Mouse (Mus musculus) forelimb bud, embryonic 11.5 days (tissue): ENCODE measurements around the gene Rbm33.

Source experiments
- DNase-seq: peaks from one replicate; pipeline ENCODE4 v3.0.0-alpha.2; 2012; ENCODE audit warnings: low read depth, low spot score

Rbm33 gene

DNA sequence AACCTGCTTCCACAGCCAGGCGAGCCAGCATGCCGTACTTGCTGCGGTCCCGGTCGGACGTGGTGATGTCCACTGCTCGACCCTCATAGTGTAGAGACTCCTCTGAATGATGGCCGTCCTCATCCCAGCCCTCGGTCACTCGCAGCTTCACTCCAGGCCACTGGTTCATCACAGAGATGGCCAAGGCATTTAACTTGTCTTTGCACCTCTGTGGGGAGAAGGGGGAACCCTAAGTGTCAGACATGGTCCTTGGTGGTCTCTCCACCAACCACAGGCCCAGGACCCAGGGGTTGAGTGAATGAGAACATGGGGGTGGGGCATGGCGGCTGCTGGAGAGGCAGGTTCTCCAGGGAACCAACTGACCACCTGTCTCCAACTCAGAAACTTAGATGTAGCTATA lies 144.5 kb downstream of the Rbm33 start:
- no peak for DNase-seq

DNA sequence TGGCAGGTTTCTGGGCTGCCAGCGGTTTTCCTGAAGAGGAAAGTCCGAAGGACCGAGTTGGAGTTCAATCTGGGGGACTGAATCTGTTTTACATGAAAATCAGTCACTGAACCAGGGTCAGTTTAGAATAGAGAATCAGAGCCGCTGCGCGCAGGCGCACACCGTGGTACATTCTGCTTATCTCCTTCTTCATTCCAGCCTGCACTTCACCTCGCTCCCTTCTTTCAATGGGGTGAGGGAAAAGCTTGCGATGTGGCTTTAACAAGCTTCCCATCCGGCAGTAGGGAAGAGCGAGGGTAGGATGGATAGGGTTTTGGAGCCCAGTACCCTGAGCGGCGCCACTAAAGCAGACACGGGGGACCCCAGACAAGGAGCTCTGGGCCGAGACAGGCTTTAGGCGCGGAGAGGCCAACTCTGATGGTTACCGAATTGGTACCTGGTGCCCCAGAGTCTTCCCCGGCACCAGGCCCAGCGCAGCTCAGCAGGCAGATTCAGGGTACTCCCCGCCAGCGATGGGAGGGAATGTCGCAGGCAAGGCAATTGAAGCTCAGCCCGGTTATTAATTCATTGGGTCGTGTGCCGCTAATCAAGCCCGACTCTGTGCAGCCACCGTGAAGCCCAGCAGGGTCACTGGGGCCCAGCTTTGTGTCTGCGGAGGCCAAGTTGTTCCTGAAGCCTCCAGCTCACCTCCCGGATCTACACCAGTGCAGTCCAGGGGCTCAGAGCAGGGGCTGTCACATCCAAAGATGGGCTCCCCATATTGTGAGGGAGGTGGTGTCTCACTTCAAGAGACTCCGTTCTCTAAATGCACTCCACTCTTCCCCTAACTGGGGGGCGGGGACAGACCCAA lies 146.0 kb downstream of the Rbm33 start:
- no peak for DNase-seq

DNA sequence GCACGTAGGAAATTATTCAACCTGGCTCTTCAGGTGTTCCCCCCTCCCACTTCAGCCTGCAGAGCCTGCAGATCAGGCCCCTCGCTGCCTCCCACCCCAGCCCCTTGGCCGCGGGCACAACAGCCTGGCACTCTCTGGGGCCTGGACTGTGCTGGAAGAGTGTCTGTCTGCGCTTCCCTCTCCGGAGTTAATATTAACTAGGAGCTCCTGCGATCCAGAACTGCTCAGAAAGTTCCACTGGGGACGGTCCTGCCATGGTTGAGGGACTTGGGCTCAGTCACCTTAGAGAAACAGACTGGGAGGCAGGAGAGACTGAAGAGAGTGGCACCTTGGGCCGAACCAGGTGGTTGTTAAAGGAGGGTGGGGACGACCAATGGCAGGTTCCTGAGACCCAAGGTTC lies 146.7 kb downstream of the Rbm33 start:
- DNase-seq: no peak

DNA sequence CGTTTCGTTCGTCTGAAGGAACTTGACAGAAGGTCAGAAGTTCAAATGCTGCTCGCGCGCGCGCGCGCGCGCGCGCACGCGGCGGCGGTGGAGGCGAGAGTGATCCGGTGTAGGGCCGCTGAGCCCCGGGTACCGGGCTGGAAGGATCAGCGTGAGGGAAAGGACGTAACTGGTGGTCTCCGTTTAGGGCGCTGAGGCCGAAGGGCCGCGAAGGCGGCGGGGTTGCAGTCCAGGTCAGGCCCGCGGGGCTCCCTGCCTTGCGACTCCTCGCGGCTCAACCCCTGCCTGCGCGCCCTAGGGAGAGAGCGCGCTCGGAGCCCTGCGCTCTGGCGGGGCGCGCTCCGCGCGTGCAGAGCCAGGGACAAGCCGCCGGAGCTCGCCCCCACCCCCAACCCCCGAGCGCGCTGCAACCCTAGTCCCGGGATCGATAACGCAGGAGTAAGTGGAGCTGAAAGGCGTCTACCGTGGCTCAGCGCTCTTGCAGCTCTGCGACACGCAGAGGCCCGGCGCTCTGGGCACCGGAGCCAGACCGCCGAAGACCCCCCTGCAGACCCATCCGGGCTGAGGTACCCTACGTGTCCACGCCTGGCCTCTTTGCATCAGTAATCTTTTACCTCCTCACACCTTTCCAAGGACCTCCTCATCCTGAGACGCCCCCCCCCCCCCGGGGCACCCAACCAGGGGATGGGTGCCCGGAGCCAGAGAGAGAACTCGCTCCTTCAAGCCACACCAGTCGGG lies 147.6 kb downstream of the Rbm33 start:
- DNase-seq: no peak

DNA sequence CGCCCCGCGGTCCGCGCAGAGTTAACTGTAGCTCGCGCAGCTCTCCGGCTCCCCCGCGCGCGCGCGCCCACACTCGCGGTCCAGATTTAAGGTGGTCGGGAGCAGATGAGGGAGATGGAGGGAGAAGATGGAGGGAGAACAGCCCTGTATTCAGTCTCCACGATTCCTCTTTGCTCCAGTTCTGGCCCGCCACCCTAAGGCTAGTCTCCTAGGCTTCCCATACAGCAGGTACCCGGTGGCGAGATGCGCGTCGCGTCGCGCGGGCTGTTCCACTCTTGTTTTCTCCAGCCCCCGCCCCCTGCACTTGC lies 148.1 kb downstream of the Rbm33 start:
- DNase-seq: no peak

DNA sequence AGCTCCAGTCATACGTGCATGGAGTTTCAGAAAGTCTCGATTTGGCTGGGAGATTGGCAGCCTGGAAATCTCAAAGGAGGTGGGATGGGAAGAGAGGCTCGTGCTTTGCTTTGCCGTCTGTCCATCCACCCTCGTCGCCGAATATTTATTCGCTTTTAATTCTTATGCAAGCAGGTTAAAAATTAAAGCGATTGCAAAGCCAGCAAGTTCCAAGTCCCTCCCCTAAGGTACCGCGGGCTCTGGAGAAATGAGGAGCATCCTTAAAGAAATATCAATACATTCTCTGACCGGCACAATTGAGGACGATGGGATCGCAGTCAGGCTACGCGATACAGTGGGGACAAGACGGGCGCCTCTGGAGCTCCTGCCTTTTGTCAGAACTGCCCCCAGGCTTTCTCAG lies 148.6 kb downstream of the Rbm33 start:
- no peak for DNase-seq

DNA sequence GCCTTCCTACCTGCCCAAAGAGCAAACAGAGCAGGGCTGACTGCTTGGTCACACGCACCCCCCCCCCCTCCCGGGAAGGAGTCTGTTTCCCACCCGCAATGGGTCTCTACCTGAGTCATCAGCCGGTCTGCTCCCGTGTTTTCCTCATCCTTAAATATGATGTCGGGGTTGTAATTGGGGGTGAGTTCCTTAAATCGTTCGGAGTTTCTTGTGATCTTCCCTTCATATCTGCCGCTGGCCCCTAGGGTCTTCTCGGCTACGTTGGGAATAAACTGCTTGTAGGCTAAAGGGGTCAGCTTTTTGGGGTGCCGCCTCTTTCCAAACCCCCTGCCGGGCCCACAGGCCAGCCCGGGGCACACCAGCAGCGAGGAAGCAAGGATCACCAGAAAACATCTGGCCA lies 149.4 kb downstream of the Rbm33 start:
- no peak for DNase-seq

DNA sequence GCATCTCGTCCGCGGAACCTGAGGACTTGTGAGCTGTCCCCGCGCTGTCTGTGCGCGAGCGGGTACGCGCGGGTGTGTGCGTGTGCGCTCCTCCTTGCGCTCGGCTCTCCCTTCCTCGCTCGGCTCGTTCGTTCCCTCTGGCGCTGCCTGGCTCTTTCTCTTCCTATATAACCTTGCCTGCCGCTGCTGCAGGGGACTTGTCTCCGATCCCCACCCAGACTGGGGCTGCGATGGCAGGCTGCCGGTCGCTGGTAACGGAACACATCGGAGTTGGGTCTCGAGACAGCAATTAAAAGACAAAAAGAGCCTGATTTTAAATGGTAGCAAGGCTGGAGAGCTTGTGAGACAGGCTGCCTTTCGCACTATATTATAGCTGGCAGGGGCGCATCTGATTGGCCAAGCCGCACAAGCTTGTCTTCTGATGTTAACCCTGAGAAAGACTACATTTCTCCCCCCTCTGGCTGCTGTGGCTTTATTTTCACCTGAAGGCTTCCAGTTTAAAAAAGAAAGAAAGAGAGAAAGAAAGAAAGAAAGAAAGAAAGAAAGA lies 149.9 kb downstream of the Rbm33 start, which contains the start of gene Shh:
TSS of gene Shh (minus strand) at position 497 of the 547 bp plus-strand sequence.
- DNase-seq: no peak
